Mouse (Mus musculus): ENCODE measurements around the gene Olfr1337.

Olfr1337 gene

GRCm38 (mm10) chr4:118731875-118732274, 50.5 kb downstream of the Olfr1337 start, which contains the start of gene Olfr1339:
Gene Olfr1339 (plus strand): TSS chr4:118732175.
- Histone ChIP-seq H3K4me3 (replicated peaks; ENCODE audit: low read length) (no peak within 1 kb of the TSS), H3K27me3 (ENCODE audit: insufficient read depth, low read length) (peaks cover 27% of the 10 kb centered on the region), H3K36me3 (ENCODE audit: insufficient read depth, low read length) (no peaks in the 10 kb centered on the region), H3K9me3 (ENCODE audit: low read length) (no peaks in the 10 kb centered on the region), H3K4me1 (replicated peaks; ENCODE audit: low read depth, low read length) (0 out of 2 replicates have a peak, but pooled peaks cover 3% of the 10 kb centered on the region)
- TF ChIP-seq NANOG (IDR thresholded peaks at IDR 0.05; ENCODE audit: borderline replicate concordance, low read length) (no peak), POU5F1 (IDR thresholded peaks at IDR 0.05; ENCODE audit: borderline replicate concordance, low read length) (no peak), CTCF (conservative IDR thresholded peaks at IDR 0.05; ENCODE audit: low read length) (no peak)

All from E14TG2a.4 (cell line).